Mouse (Mus musculus) kidney, adult 2 months (tissue): ENCODE measurements around the gene Zc2hc1c. TPM values are rescaled to one million over a fixed set of nuclear protein-coding genes. Genes with fewer than 3 reads are reported as not detected.
A peak's percentile ranks its signal among the peaks of the same experiment; 100 is the strongest.

Source experiments
- DNase-seq: peaks from one replicate; pipeline ENCODE4 v3.0.0; 2021
- H3K27ac ChIP-seq: fragments of 200-500 bp; 2 replicates; pipeline ENCODE4 v1.5.1; 2012; ENCODE audit warnings: low read depth, low read length, control low read depth, inconsistent platforms; ENCODE audit not compliant: insufficient read depth
- H3K27me3 ChIP-seq: fragments of 200-500 bp; replicated peaks from 2 replicates; pipeline ENCODE4 v1.6.1; 2012; ENCODE audit warnings: mild to moderate bottlenecking, moderate library complexity, low read length, inconsistent platforms; ENCODE audit not compliant: control insufficient read depth, insufficient read depth
- H3K36me3 ChIP-seq: fragments of 200-500 bp; 2 replicates; pipeline ENCODE4 v1.6.1; 2012; ENCODE audit warnings: mild to moderate bottlenecking, moderate library complexity, low read length, inconsistent platforms; ENCODE audit not compliant: control insufficient read depth, insufficient read depth
- H3K4me1 ChIP-seq: fragments of 200-500 bp; 2 replicates; pipeline ENCODE4 v1.6.1; 2011; ENCODE audit warnings: low read length; ENCODE audit not compliant: control insufficient read depth, insufficient read depth
- H3K4me3 ChIP-seq: fragments of 200-500 bp; 2 replicates; pipeline ENCODE4 v1.5.1; 2011; ENCODE audit warnings: mild to moderate bottlenecking, low read depth, low read length, control low read depth; ENCODE audit not compliant: insufficient read depth
- CTCF ChIP-seq: fragments of 200-500 bp; conservative IDR thresholded peaks from 2 replicates; pipeline ENCODE4 v1.5.1; 2011; ENCODE audit warnings: low read depth, mild to moderate bottlenecking, control low read depth, low read length, moderate library complexity, mixed read lengths; ENCODE audit not compliant: insufficient read depth, insufficient read length
- POLR2A ChIP-seq: fragments of 200-500 bp; IDR thresholded peaks from one replicate; pipeline ENCODE4 v1.6.1; 2011; ENCODE audit warnings: low read depth, low read length, control low read depth
- WGBS: fragments of 180-500 bp; shearing (Covaris S2); methylation state at CpG from one replicate; pipeline ENCODE4 v1.1.7; 2018; 5-methylcytosine and 5-hydroxymethylcytosine counted together
- polyA plus RNA-seq: library from polyadenylated mRNA; depleted of rRNA; stranded (reverse); fragments of >200 nt; gene quantifications from 2 replicates; pipeline ENCODE4 v1.2.3, GENCODE M21; 2012

The Zc2hc1c gene
- polyA plus RNA-seq, 1 experiment = 3.2 TPM

DNA sequence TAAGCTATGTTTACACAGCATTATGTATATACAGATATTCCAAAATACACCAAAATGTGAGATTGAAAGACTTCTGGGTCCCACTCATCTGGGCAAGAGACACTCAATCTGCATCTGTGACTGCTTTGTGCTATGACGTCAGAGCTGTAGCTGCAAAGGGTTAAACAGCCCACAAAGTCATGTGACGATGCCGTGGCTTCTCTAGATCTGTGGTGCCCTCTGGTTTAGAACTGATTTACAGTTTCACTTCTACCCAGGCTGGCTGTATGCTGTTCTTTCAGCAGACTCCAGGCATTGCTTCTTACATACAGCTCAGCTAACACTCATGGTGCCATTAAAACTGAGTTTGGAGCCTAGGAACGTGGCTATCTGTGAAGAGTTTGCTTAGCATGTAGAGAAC, 16.3 kb downstream of the Zc2hc1c start:
- 46% methylated on average over 4 of the region's 4 CpGs for WGBS
- peak; percentile 17 for DNase-seq
- Histone ChIP-seq H3K4me1 (peaks cover 11% of the 10 kb centered on the region; the same call in 1 of the 2 replicates), H3K27ac (no peak overlapping the region; the same call in 1 of the 2 replicates), H3K27me3 (no peaks in the 10 kb centered on the region), H3K36me3 (peaks cover 7% of the 10 kb centered on the region; the same call in 1 of the 2 replicates), H3K4me3 (no peak overlapping the region)
- TF ChIP-seq CTCF (no peak), POLR2A (no peak)

DNA sequence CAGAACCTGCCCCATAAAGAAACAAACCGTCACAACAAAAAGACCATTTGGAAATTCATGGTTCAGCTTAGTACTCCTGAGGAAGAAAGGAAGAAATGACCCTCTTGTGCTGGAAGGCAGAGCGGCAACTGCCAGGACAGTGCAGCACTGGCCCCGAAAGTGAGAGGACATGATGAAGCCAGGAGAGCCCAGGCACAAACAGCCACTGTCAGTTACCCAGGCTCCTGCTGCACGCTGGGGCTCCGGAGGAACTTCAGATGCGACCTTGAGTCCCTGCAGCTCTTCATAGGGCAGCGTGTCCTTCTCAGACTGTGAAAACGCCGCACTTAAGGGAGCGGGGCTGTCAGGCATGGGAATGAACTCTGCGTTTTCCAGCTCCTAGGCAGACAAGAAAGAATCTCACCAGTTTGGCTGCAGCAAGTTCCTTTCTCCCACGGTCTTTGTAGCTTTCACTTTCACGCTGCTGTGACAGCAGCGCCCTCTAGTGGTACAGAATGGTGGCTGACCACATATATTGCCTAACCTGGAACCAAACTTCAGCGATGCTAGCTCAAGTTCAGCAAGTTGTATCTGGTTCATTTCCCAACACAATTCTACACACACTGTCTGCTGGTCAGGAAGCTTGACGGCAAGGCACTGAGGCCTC, 17.0 kb downstream of the Zc2hc1c start:
- WGBS = 25% methylated on average over 16 of the region's 16 CpGs

DNA sequence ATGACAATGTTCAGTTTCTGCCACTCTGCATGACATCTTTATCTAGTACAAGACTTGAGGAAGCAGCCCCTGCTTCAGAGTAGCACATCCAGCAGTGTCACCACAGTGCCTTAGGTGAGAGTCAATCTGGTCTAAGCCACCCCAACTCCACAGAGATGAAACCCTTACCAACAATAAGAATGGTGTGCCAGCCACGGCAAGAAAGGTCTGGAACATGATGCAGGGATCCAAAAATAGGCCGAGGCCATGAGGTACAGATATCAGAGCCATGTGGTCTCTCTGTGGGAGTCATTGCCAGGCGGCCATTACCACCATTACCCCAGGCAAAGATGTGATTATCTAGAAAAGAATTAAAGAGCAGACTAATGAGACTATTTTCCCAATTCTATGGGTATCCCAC, 20.3 kb downstream of the Zc2hc1c start:
- no peak for DNase-seq
- 77% methylated on average over 3 of the region's 3 CpGs for WGBS
- TF ChIP-seq CTCF = no peak
- TF ChIP-seq POLR2A = no peak
- Histone ChIP-seq H3K4me3 (no peak overlapping the region), H3K27ac (no peak overlapping the region), H3K27me3 (no peaks in the 10 kb centered on the region), H3K36me3 (peaks cover 11% of the 10 kb centered on the region), H3K4me1 (peaks cover 8% of the 10 kb centered on the region; the same call in 1 of the 2 replicates)

More for the DNA sequence above, 17.0 kb downstream of the Zc2hc1c start:
- TF ChIP-seq POLR2A (no peak), CTCF (peak; percentile 100)
- H3K4me1 ChIP-seq = peaks cover 11% of the 10 kb centered on the region; the same call in 1 of the 2 replicates
- peak; percentile 90 for DNase-seq
- H3K27ac ChIP-seq = peak overlapping the region; percentile 11; the same call in 1 of the 2 replicates
- no peaks in the 10 kb centered on the region for H3K27me3 ChIP-seq
- peaks cover 7% of the 10 kb centered on the region; the same call in 1 of the 2 replicates for H3K36me3 ChIP-seq
- peak overlapping the region; percentile 32; the same call in 1 of the 2 replicates for H3K4me3 ChIP-seq

DNA sequence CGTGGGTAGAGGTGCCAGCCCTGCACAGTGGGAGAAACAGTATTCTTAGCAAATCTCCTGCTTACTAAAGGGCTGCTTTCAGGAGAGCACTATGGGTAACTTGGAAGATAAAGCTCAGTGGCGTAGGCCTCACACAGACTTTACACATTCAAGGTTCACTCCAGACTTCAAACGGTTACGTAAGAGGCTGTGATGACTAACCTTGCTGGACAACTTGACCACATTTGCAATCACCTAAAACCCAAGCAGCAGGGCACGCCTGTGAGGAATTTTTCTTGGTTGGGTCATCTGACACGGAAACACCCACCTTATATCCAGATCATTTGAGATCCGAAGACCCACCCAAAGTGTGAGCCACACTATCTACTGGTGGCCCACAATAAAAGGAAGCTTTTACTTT, 41.8 kb downstream of the Zc2hc1c start:
- Histone ChIP-seq H3K36me3 (peaks cover 11% of the 10 kb centered on the region), H3K27ac (no peak overlapping the region), H3K4me3 (no peak overlapping the region), H3K27me3 (no peaks in the 10 kb centered on the region), H3K4me1 (no peaks in the 10 kb centered on the region)
- DNase-seq = peak; percentile 48
- 78% methylated on average over 7 of the region's 7 CpGs for WGBS
- no peak for TF ChIP-seq CTCF

DNA sequence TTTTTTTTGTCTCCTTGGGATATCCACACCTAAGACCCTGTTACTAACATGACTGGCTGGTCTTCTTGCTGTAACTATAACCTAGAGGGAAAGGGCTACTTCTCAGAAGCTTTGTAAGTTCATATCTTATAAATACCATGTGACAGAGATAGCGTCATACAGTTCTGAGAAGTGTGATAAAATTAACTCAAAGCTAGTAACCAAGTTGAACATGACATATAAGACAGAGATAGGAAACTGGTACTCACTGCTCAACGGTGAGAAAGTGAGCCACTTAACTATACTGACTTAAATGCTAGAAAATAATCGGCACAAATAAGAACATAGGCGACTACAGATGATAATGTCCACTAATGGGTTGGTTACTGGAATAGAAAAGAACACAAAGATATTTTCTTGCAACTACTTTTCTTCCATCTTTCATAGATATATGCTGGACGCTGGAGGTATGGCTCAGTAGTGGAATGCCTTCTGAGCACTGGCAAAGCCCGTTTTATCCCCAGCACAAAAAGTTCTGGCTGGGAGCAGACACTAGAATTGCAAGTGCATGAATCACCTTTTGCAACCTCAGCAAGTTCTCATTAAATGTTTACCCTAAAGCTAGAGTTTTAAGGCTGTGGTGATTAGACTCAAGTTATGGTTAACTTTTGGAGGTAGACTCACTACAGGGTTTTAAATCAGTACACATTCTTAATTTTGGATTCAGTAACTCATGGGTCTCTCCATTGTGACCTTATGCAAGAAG, 49.3 kb downstream of the Zc2hc1c start:
- Histone ChIP-seq H3K36me3 (peaks cover 6% of the 10 kb centered on the region), H3K4me3 (no peak overlapping the region), H3K27ac (no peak overlapping the region), H3K4me1 (peaks cover 5% of the 10 kb centered on the region; the same call in 1 of the 2 replicates), H3K27me3 (no peaks in the 10 kb centered on the region)
- DNase-seq = no peak
- TF ChIP-seq CTCF (no peak), POLR2A (no peak)
- 73% methylated on average over 6 of the region's 6 CpGs for WGBS

DNA sequence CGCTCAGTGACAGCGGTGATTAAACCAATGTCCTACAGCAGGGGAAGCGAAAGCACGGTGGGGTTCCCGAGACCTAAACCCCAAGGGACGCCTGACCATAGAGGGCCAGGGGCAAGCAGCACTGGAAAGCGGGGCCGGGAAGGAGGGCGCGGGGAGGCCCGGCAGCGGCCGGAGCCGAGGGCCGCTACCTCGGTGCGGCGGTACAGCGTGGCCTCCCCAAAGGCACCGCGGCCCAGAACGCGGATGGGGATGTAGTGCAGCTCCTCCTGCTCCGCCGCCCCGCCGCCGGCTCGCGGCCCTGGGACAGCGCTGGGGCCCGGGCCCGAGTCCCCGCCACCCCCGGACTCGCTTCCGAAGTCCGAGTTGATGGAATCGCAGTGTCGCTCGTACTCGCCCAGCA, 50.4 kb downstream of the Zc2hc1c start:
- DNase-seq = no peak
- TF ChIP-seq POLR2A = no peak
- no peak for TF ChIP-seq CTCF
- peak overlapping the region; percentile 52 for H3K27ac ChIP-seq
- peak overlapping the region; percentile 58 for H3K4me3 ChIP-seq
- 1% methylated on average over 42 of the region's 42 CpGs for WGBS
- peaks cover 4% of the 10 kb centered on the region; the same call in 1 of the 2 replicates for H3K36me3 ChIP-seq
- H3K4me1 ChIP-seq = peaks cover 5% of the 10 kb centered on the region; the same call in 1 of the 2 replicates
- no peaks in the 10 kb centered on the region for H3K27me3 ChIP-seq

DNA sequence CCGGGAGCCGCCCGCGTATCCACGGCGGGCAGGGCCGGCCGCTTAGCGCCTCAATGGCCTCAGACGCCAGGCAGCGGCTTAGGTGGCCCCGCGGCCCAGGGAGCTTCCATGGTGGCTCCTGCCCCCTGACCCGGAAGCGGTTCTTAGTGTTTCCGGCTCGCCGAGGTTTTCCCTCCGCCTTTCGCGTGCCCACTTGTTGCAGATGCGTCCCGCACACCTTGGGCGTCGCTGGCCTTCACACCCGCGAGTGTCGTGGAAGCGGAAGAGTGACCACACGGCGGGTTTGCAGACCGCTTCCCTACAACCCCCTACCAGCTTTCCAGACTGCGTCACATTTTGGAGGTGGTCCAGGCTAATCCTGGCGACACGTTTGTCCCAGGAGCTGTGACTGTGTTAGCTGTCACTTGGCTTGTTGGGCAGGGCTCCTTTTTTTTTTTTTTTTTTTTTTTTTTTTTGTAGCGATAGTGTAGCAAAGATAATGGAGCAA, 50.9 kb downstream of the Zc2hc1c start, which contains the start of gene Nek9:
TSS of gene Nek9 (minus strand) at position 120 of the 487 bp plus-strand sequence.
- H3K4me3 ChIP-seq = peak within 1 kb of the TSS; percentile 58
- H3K36me3 ChIP-seq = peaks cover 2% of the 10 kb centered on the region; the same call in 1 of the 2 replicates
- H3K27me3 ChIP-seq = no peaks in the 10 kb centered on the region
- under 1% methylated on average over 36 of the region's 36 CpGs for WGBS
- H3K27ac ChIP-seq = peak within 1 kb of the TSS; percentile 52
- TF ChIP-seq POLR2A (peak; percentile 53), CTCF (no peak)
- H3K4me1 ChIP-seq = peaks cover 5% of the 10 kb centered on the region; the same call in 1 of the 2 replicates
- DNase-seq = peak; percentile 96
